Mouse (Mus musculus): ENCODE measurements around the gene AI597479. TPM values are rescaled to one million over a fixed set of nuclear protein-coding genes. Genes with fewer than 3 reads are reported as not detected.

Gene AI597479
- 1 to 10 TPM; 9.2 to 9.8 TPM for total RNA-seq (2021)

GRCm38 (mm10) chr1:43098031-43098984 lies at the start of gene AI597479, which contains the start of gene Tgfbrap1:
TSS of gene AI597479 (plus strand) at chr1:43098710.
TSS of gene Tgfbrap1 (minus strand) at chr1:43098637.
- DNase-seq = peak; percentile 94

GRCm38 (mm10) chr1:43051903-43052302 lies 46.6 kb upstream of the AI597479 start:
- DNase-seq = no peak

GRCm38 (mm10) chr1:43065615-43066310 lies 32.7 kb upstream of the AI597479 start:
- DNase-seq = peak; percentile 77

GRCm38 (mm10) chr1:43066573-43066972 lies 31.9 kb upstream of the AI597479 start:
- no peak for DNase-seq

GRCm38 (mm10) chr1:43067551-43067950 lies 31.0 kb upstream of the AI597479 start:
- DNase-seq = no peak

GRCm38 (mm10) chr1:43070726-43071125 lies 27.8 kb upstream of the AI597479 start:
- DNase-seq = no peak

- no peak for DNase-seq
Observed at GRCm38 (mm10) chr1:43072028-43072427, 26.5 kb upstream of the AI597479 start.

GRCm38 (mm10) chr1:43072561-43072960 lies 25.9 kb upstream of the AI597479 start:
- DNase-seq = no peak

GRCm38 (mm10) chr1:43074791-43075190 lies 23.7 kb upstream of the AI597479 start:
- no peak for DNase-seq

- no peak for DNase-seq
Observed at GRCm38 (mm10) chr1:43078124-43078523, 20.4 kb upstream of the AI597479 start.

- no peak for DNase-seq
Observed at GRCm38 (mm10) chr1:43082946-43083345, 15.6 kb upstream of the AI597479 start.

- no peak for DNase-seq
Observed at GRCm38 (mm10) chr1:43090418-43090817, 8.1 kb upstream of the AI597479 start.

GRCm38 (mm10) chr1:43091306-43092055 lies 7.0 kb upstream of the AI597479 start:
- DNase-seq = no peak

GRCm38 (mm10) chr1:43092056-43093015 lies 6.2 kb upstream of the AI597479 start:
- peak; percentile 65 for DNase-seq

GRCm38 (mm10) chr1:43094206-43094605 lies 4.3 kb upstream of the AI597479 start:
- no peak for DNase-seq

GRCm38 (mm10) chr1:43108729-43109128 lies 10.2 kb downstream of the AI597479 start:
- no peak for DNase-seq

- DNase-seq = peak; percentile 68
Observed at GRCm38 (mm10) chr1:43110556-43110955, 12.0 kb downstream of the AI597479 start.

- DNase-seq = peak; percentile 75
Observed at GRCm38 (mm10) chr1:43112882-43113281, 14.4 kb downstream of the AI597479 start.

GRCm38 (mm10) chr1:43117435-43117834 lies 18.9 kb downstream of the AI597479 start:
- DNase-seq = no peak

GRCm38 (mm10) chr1:43120950-43121349 lies 22.4 kb downstream of the AI597479 start:
- DNase-seq = no peak

- no peak for DNase-seq
Observed at GRCm38 (mm10) chr1:43122616-43123015, 24.1 kb downstream of the AI597479 start.

Data from heart, postnatal 4 days (tissue).